Comparison of ENCODE assay signal across 9 mouse cellular contexts in the genomic region with DNA sequence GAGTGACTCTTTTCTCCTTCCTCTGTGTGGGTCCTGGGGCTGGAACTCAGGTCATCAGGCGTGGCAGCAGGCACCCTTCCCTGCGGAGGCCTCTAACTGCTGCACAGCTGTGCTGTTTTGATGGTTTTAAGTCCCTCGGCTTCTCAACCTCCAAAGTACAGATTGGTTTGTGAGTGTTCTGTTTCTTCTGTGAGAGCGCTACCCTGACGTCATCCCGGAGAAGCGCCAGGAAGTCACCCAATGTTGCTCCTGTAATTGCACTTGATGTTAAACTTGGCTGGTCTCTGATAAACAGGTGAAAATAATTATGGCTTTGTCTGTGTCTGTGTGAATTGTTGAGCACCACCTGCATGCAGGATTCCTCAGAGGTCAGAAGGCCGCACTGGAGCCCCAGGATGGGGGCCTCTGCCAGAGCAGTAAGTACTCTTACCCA. TPM values are rescaled to one million over a fixed set of nuclear protein-coding genes. Genes with fewer than 3 reads are reported as not detected.
DNase-seq lines count a peak whose midpoint lies in the region; ATAC-seq lines count a peak whose summit lies in the region.
"Had no signal": no experiment of that assay in that cellular context is flagged by ENCODE, and none has a peak within 500 bp of the region (broad histone marks: within the 10 kb centered on the region; RNA-seq: fewer than 3 reads in every experiment).

No protein-coding gene starts in this region.

- H3K36me3 ChIP-seq in heart, embryonic 11.5 days (ENCODE audit: control insufficient read depth, insufficient read depth, low read length), result no peaks in the 10 kb centered on the region
- H3K36me3 ChIP-seq: midbrain, embryonic 12.5 days had no signal

- H3K4me2 ChIP-seq in heart, embryonic 11.5 days, result no peak overlapping the region
- H3K4me2 ChIP-seq: midbrain, embryonic 12.5 days had no signal

- peaks cover 14% of the 10 kb centered on the region for H3K4me1 ChIP-seq in heart, embryonic 11.5 days (ENCODE audit: control insufficient read depth, insufficient read depth, low read length)
- H3K4me1 ChIP-seq: midbrain, embryonic 12.5 days had no signal

- 64% methylated on average over 8 of the region's 8 CpGs for WGBS in heart, embryonic 11.5 days (ENCODE audit: insufficient replicate concordance)

- H3K27ac ChIP-seq in heart, embryonic 11.5 days (ENCODE audit: low read depth, low read length), result peak overlapping the region; percentile 50
- H3K27ac ChIP-seq: midbrain, embryonic 12.5 days had no signal

- peak; percentile 44 for DNase-seq in testis, postnatal 10 days (ENCODE audit: low spot score)
- no peak for DNase-seq in testis, postnatal 14 days (ENCODE audit: low spot score)
- DNase-seq in kidney, postnatal 36 days, result peak; percentile 49 to 59
- DNase-seq in thymus, postnatal 4 days, result peak; percentile 77
- DNase-seq in cerebellum, adult 11-12 months, result no peak

- no peak overlapping the region for H3K9ac ChIP-seq in heart, embryonic 11.5 days (ENCODE audit: low read depth, low read length)
- H3K9ac ChIP-seq: midbrain, embryonic 12.5 days had no signal

- H3K27me3 ChIP-seq in heart, embryonic 11.5 days (ENCODE audit: control insufficient read depth, insufficient read depth, low read length), result no peaks in the 10 kb centered on the region
- H3K27me3 ChIP-seq: midbrain, embryonic 12.5 days had no signal

- no peak overlapping the region for H3K4me3 ChIP-seq in heart, embryonic 11.5 days (ENCODE audit: low read depth, low read length)
- H3K4me3 ChIP-seq: midbrain, embryonic 12.5 days had no signal

- no peak; the same call in 1 of the 2 replicates for ATAC-seq in heart, embryonic 11.5 days (replicated peaks; ENCODE audit: insufficient number of reproducible peaks, low FRiP score, low TSS enrichment)
- ATAC-seq in erythroblast, adult 5-6 weeks (replicated peaks; ENCODE audit: low FRiP score, poor library complexity, severe bottlenecking), result no peak
- ATAC-seq in erythroid progenitor cell, adult 5-6 weeks (replicated peaks; ENCODE audit: low FRiP score, poor library complexity, severe bottlenecking), result no peak

- no peaks in the 10 kb centered on the region for H3K9me3 ChIP-seq in heart, embryonic 11.5 days (replicated peaks; ENCODE audit: control insufficient read depth, low read length)
- H3K9me3 ChIP-seq: midbrain, embryonic 12.5 days had no signal

RNA-seq across cellular contexts. Expression of a gene that starts 31.4 kb away (rescaled TPM):
- 17.1 and 19.9 TPM in 2 replicates for polyA plus RNA-seq in heart, embryonic 11.5 days (2014; fragmentation: Nextera tagmentation; extraction: Ambion mirVana)
- total RNA-seq in erythroblast, adult 5-6 weeks (2015; ENCODE audit: low replicate concordance), result 44.0 and 44.1 TPM in 2 replicates
- 26.3 and 31.6 TPM in 2 replicates for total RNA-seq in erythroblast, adult 5-6 weeks (2017; ENCODE audit: low replicate concordance)
- 39.3 and 53.2 TPM in 2 replicates for total RNA-seq in erythroid progenitor cell, adult 5-6 weeks (2015; ENCODE audit: low replicate concordance)
- 32.9 and 42.8 TPM in 2 replicates for total RNA-seq in erythroid progenitor cell, adult 5-6 weeks (2017; ENCODE audit: low replicate concordance)

RNA-seq across cellular contexts. Expression of a gene that starts 51.0 kb away (rescaled TPM):
- polyA plus RNA-seq in heart, embryonic 11.5 days (2014; fragmentation: Nextera tagmentation; extraction: Ambion mirVana), result 45.2 and 64.1 TPM in 2 replicates
- total RNA-seq in erythroblast, adult 5-6 weeks (2015; ENCODE audit: low replicate concordance), result 10.8 and 11.1 TPM in 2 replicates
- 6.8 and 8.5 TPM in 2 replicates for total RNA-seq in erythroblast, adult 5-6 weeks (2017; ENCODE audit: low replicate concordance)
- total RNA-seq in erythroid progenitor cell, adult 5-6 weeks (2015; ENCODE audit: low replicate concordance), result 2.5 and 5.0 TPM in 2 replicates
- 3.0 and 5.5 TPM in 2 replicates for total RNA-seq in erythroid progenitor cell, adult 5-6 weeks (2017; ENCODE audit: low replicate concordance)

Comparison
In these comparisons a context has a peak if more than half of its experiments do, and no peak if none do; other contexts are left out.
1. DNase-seq: peak in testis, postnatal 10 days (single experiment), kidney, postnatal 36 days (2 of 2) and thymus, postnatal 4 days (single experiment); none in testis, postnatal 14 days (single experiment) and cerebellum, adult 11-12 months (single experiment).